Mouse (Mus musculus): ENCODE data around the gene Crabp2. TPM values are rescaled to one million over a fixed set of nuclear protein-coding genes. Genes with fewer than 3 reads are reported as not detected.

Gene Crabp2
- total RNA-seq, 1 experiment from 2014 or later = not detected

- ATAC-seq (ENCODE audit: extremely low read depth, insufficient number of reproducible peaks, low FRiP score, poor library complexity, severe bottlenecking) = no peak
Measured at GRCm38 (mm10) chr3:88000181-88000580, 51.7 kb downstream of the Crabp2 start, which contains the start of gene Bcan. TSS of gene Bcan (minus strand) at chr3:88000230.

DNA sequence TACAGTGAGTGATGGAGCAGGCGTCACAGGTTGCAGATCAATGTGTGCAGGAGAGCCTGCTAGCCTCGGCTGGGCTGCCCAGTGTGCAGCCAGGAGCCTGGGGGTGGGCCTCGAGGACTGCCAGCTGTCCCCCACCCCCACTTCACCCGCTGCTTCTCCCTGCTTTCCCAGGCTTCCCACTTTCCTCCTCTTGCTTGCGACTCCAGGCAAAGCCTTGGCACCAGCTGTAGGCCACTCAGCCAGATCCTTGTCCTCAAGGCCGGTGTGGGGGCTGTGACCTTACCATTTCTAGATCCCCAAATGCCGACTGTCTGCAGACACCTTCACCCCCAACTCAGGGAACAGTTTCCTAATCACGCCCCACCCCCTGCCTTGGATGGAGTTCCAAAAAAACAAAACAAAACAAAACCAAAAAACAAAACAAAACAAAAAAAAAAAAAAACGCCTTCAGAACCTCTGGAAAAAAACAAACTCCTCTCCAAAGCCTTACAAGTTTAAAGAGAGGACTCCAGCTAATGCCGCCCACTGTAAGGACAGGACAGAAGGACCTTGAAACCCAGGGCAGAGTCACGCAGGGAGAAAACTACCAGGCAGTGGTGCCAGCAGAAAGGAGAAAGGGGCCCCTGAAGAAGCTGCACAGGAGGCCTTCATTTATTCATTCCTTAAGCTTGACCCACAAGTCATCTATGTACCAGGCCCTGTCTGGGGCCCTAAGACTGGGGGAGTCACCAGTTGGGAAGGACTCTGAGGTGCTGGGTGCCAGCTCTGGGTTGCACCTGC is 52.5 kb downstream of the Crabp2 start:
- ATAC-seq (ENCODE audit: extremely low read depth, insufficient number of reproducible peaks, low FRiP score, poor library complexity, severe bottlenecking) = no peak

DNA sequence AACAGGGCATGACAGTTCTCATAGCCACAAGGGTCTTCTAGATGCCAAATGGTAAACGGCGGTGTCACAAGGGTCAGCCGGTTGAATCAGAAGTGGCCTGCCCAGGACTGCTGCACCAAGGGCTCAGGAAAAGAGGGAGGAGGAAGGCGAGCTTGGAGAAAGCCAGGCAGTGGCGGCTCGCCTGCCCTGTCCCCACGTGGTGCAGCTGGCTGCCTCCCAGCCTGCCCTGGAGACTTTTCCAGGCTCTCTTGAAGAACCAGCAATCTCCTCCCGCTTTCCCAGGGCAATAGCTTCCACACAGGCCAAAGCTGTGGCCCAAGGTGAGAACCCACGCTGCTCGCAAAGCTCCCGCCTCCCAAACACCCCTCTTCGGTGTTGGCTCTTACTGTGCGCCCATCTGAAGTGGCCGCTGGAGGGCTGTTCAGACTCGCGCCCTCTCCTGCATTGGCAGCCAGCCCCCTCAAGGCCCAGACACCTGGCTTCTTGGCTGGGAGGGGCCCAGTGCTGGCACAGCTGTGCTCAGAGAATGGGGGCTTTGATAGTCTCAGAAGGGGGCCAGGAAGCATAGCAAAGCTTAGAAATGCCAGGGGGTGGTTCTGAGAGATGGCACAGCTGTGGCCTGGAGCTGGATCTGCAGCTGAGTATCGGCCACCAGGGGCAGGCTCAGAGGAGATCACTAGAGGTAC is 54.0 kb downstream of the Crabp2 start:
- no peak for ATAC-seq (ENCODE audit: extremely low read depth, insufficient number of reproducible peaks, low FRiP score, poor library complexity, severe bottlenecking)

Other genes with a start within 250 kb of the Crabp2 start
- gene Lrrc71, start 200.0 kb upstream of the Crabp2 start, total RNA-seq (2017) = 0.12 and 1.7 TPM in 2 replicates
- not detected in 2 replicates for gene Ntrk1, start 153.5 kb upstream of the Crabp2 start, total RNA-seq (2017)
- not detected in 2 replicates for gene Insrr, start 151.7 kb upstream of the Crabp2 start, total RNA-seq (2017)
- 7.4 and 8.4 TPM in 2 replicates for gene Pear1, start 124.4 kb upstream of the Crabp2 start, total RNA-seq (2017)
- 11.8 and 14.6 TPM in 2 replicates for gene Sh2d2a, start 101.9 kb upstream of the Crabp2 start, total RNA-seq (2017)
- gene Prcc, start 63.1 kb upstream of the Crabp2 start, total RNA-seq (2017) = 37.2 and 37.4 TPM in 2 replicates
- gene Hdgf, start 42.3 kb upstream of the Crabp2 start, total RNA-seq (2017) = 78.5 and 81.7 TPM in 2 replicates
- gene Mrpl24, start 29.2 kb upstream of the Crabp2 start, total RNA-seq (2017) = 144 and 147 TPM in 2 replicates
- gene Isg20l2, start 18.4 kb upstream of the Crabp2 start, total RNA-seq (2017) = 32.5 and 33.1 TPM in 2 replicates
- gene Rrnad1, start 17.9 kb upstream of the Crabp2 start, total RNA-seq (2017) = 27.9 and 37.2 TPM in 2 replicates
- gene Nes, start 22.4 kb downstream of the Crabp2 start, total RNA-seq (2017) = 0.12 TPM in 1 of 2 replicates, not detected in the other
- not detected in 2 replicates for gene Bcan, start 51.6 kb downstream of the Crabp2 start, total RNA-seq (2017)
- not detected in 2 replicates for gene Hapln2, start 78.9 kb downstream of the Crabp2 start, total RNA-seq (2017)
- 13.5 and 14.9 TPM in 2 replicates for gene Gpatch4, start 94.4 kb downstream of the Crabp2 start, total RNA-seq (2017)
- gene Naxe, start 109.8 kb downstream of the Crabp2 start, total RNA-seq (2017) = 15.0 and 22.8 TPM in 2 replicates
- gene Ttc24, start 129.6 kb downstream of the Crabp2 start, total RNA-seq (2017) = not detected in 2 replicates
- gene Iqgap3, start 133.3 kb downstream of the Crabp2 start, total RNA-seq (2017) = 0.12 TPM in 1 of 2 replicates, not detected in the other
- gene Mef2d, start 193.7 kb downstream of the Crabp2 start, total RNA-seq (2017) = 120 and 162 TPM in 2 replicates